Mouse (Mus musculus) stomach, postnatal 0 days (tissue): Measurements from ENCODE around the gene Rsph9.

Experiments used
- CTCF ChIP-seq: IDR thresholded peaks from 2 replicates; pipeline ENCODE4 v1.5.1; 2016; ENCODE audit warnings: antibody characterized with exemption, low read depth, mild to moderate bottlenecking, moderate library complexity
- EP300 ChIP-seq: optimal IDR thresholded peaks from 2 replicates; pipeline ENCODE3; 2016; ENCODE audit warnings: antibody characterized with exemption

DNA sequence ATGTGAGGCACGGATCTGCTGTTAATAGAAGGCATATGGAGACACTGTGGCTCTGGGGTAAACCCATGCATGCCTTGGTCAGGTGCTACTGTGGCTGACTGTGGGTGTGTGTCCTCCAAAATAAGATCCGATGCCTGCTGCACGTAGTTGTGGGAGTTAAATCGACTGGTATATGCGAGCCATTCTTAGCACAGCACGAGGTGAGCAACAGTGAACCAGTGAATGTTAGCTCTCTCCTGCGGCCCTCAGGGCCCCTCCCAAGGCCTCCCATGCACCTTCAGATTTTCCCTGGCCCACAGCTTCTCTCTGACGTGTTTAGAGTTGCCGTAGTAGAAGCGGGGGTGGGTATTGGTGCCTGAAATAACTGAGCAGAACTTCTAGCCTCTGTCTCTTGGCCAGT lies 24.4 kb downstream of the Rsph9 start:
- TF ChIP-seq CTCF: no peak
- no peak for TF ChIP-seq EP300
